Mouse (Mus musculus): ENCODE results near the gene Glis2. TPM values are rescaled to one million over a fixed set of nuclear protein-coding genes. Genes with fewer than 3 reads are reported as not detected.

The Glis2 gene
- polyA plus RNA-seq, 1 experiment: 0.01 TPM

GRCm38 (mm10) chr16:4606431-4607084, 12.0 kb downstream of the Glis2 start:
- no peak for TF ChIP-seq TAL1 (IDR thresholded peaks at IDR 0.05; ENCODE audit: low read length)
- no peak for TF ChIP-seq GATA1 (IDR thresholded peaks at IDR 0.05; ENCODE audit: low read length)
- Histone ChIP-seq H3K4me1 (ENCODE audit: control insufficient read depth) (peaks cover 23% of the 10 kb centered on the region), H3K27me3 (ENCODE audit: control insufficient read depth) (no peaks in the 10 kb centered on the region), H3K4me3 (replicated peaks) (no peak overlapping the region), H3K9me3 (ENCODE audit: control insufficient read depth, low read length) (no peaks in the 10 kb centered on the region), H3K36me3 (ENCODE audit: control insufficient read depth) (peaks cover 5% of the 10 kb centered on the region; the same call in 1 of the 2 replicates)

GRCm38 (mm10) chr16:4607818-4608531, 13.5 kb downstream of the Glis2 start:
- TF ChIP-seq TAL1 (IDR thresholded peaks at IDR 0.05; ENCODE audit: low read length) (no peak), GATA1 (IDR thresholded peaks at IDR 0.05; ENCODE audit: low read length) (no peak)
- Histone ChIP-seq H3K27me3 (ENCODE audit: control insufficient read depth) (no peaks in the 10 kb centered on the region), H3K36me3 (ENCODE audit: control insufficient read depth) (peaks cover 11% of the 10 kb centered on the region; the same call in 1 of the 2 replicates), H3K4me1 (ENCODE audit: control insufficient read depth) (peaks cover 15% of the 10 kb centered on the region), H3K9me3 (ENCODE audit: control insufficient read depth, low read length) (no peaks in the 10 kb centered on the region), H3K4me3 (replicated peaks) (no peak overlapping the region)

- peaks cover 18% of the 10 kb centered on the region for H3K36me3 ChIP-seq (ENCODE audit: control insufficient read depth)
- no peaks in the 10 kb centered on the region for H3K27me3 ChIP-seq (ENCODE audit: control insufficient read depth)
Observed at GRCm38 (mm10) chr16:4608532-4609059, 14.1 kb downstream of the Glis2 start.

GRCm38 (mm10) chr16:4611193-4611592, 16.7 kb downstream of the Glis2 start:
- H3K36me3 ChIP-seq (ENCODE audit: control insufficient read depth): peaks cover 44% of the 10 kb centered on the region
- no peak overlapping the region for H3K4me3 ChIP-seq (replicated peaks)
- no peaks in the 10 kb centered on the region for H3K27me3 ChIP-seq (ENCODE audit: control insufficient read depth)
- H3K9me3 ChIP-seq (ENCODE audit: control insufficient read depth, low read length): no peaks in the 10 kb centered on the region
- TF ChIP-seq GATA1 (IDR thresholded peaks at IDR 0.05; ENCODE audit: low read length) (no peak), TAL1 (IDR thresholded peaks at IDR 0.05; ENCODE audit: low read length) (no peak)
- H3K4me1 ChIP-seq (ENCODE audit: control insufficient read depth): peaks cover 6% of the 10 kb centered on the region

More at GRCm38 (mm10) chr16:4608532-4609059, 14.1 kb downstream of the Glis2 start:
- Histone ChIP-seq H3K9me3 (ENCODE audit: control insufficient read depth, low read length) (no peaks in the 10 kb centered on the region), H3K4me1 (ENCODE audit: control insufficient read depth) (peaks cover 13% of the 10 kb centered on the region), H3K4me3 (replicated peaks) (no peak overlapping the region)
- TF ChIP-seq TAL1 (IDR thresholded peaks at IDR 0.05; ENCODE audit: low read length) (no peak), GATA1 (IDR thresholded peaks at IDR 0.05; ENCODE audit: low read length) (no peak)

GRCm38 (mm10) chr16:4611676-4612075, 17.2 kb downstream of the Glis2 start:
- H3K27me3 ChIP-seq (ENCODE audit: control insufficient read depth): no peaks in the 10 kb centered on the region
- H3K36me3 ChIP-seq (ENCODE audit: control insufficient read depth): peaks cover 48% of the 10 kb centered on the region
- TF ChIP-seq GATA1 (IDR thresholded peaks at IDR 0.05; ENCODE audit: low read length): no peak
- no peak for TF ChIP-seq TAL1 (IDR thresholded peaks at IDR 0.05; ENCODE audit: low read length)
- H3K9me3 ChIP-seq (ENCODE audit: control insufficient read depth, low read length): no peaks in the 10 kb centered on the region
- peaks cover 2% of the 10 kb centered on the region; the same call in 1 of the 2 replicates for H3K4me1 ChIP-seq (ENCODE audit: control insufficient read depth)
- no peak overlapping the region for H3K4me3 ChIP-seq (replicated peaks)

GRCm38 (mm10) chr16:4613736-4614135, 19.2 kb downstream of the Glis2 start:
- Histone ChIP-seq H3K4me3 (replicated peaks) (no peak overlapping the region), H3K27me3 (ENCODE audit: control insufficient read depth) (no peaks in the 10 kb centered on the region), H3K36me3 (ENCODE audit: control insufficient read depth) (peaks cover 69% of the 10 kb centered on the region), H3K4me1 (ENCODE audit: control insufficient read depth) (no peaks in the 10 kb centered on the region), H3K9me3 (ENCODE audit: control insufficient read depth, low read length) (no peaks in the 10 kb centered on the region)
- TF ChIP-seq GATA1 (IDR thresholded peaks at IDR 0.05; ENCODE audit: low read length) (no peak), TAL1 (IDR thresholded peaks at IDR 0.05; ENCODE audit: low read length) (no peak)

GRCm38 (mm10) chr16:4614639-4615038, 20.1 kb downstream of the Glis2 start:
- Histone ChIP-seq H3K9me3 (ENCODE audit: control insufficient read depth, low read length) (no peaks in the 10 kb centered on the region), H3K4me3 (replicated peaks) (no peak overlapping the region), H3K4me1 (ENCODE audit: control insufficient read depth) (no peaks in the 10 kb centered on the region; the same call in 1 of the 2 replicates), H3K27me3 (ENCODE audit: control insufficient read depth) (no peaks in the 10 kb centered on the region), H3K36me3 (ENCODE audit: control insufficient read depth) (peaks cover 73% of the 10 kb centered on the region)
- no peak for TF ChIP-seq GATA1 (IDR thresholded peaks at IDR 0.05; ENCODE audit: low read length)
- TF ChIP-seq TAL1 (IDR thresholded peaks at IDR 0.05; ENCODE audit: low read length): no peak

- Histone ChIP-seq H3K9me3 (ENCODE audit: control insufficient read depth, low read length) (no peaks in the 10 kb centered on the region), H3K27me3 (ENCODE audit: control insufficient read depth) (no peaks in the 10 kb centered on the region), H3K36me3 (ENCODE audit: control insufficient read depth) (peaks cover 78% of the 10 kb centered on the region), H3K4me3 (replicated peaks) (no peak overlapping the region), H3K4me1 (ENCODE audit: control insufficient read depth) (peaks cover 2% of the 10 kb centered on the region)
- TF ChIP-seq TAL1 (IDR thresholded peaks at IDR 0.05; ENCODE audit: low read length) (no peak), GATA1 (IDR thresholded peaks at IDR 0.05; ENCODE audit: low read length) (no peak)
Observed at GRCm38 (mm10) chr16:4615297-4615696, 20.8 kb downstream of the Glis2 start.

GRCm38 (mm10) chr16:4616829-4617228, 22.3 kb downstream of the Glis2 start:
- no peaks in the 10 kb centered on the region for H3K9me3 ChIP-seq (ENCODE audit: control insufficient read depth, low read length)
- no peaks in the 10 kb centered on the region for H3K27me3 ChIP-seq (ENCODE audit: control insufficient read depth)
- peaks cover 8% of the 10 kb centered on the region for H3K4me1 ChIP-seq (ENCODE audit: control insufficient read depth)
- no peak overlapping the region for H3K4me3 ChIP-seq (replicated peaks)
- TF ChIP-seq GATA1 (IDR thresholded peaks at IDR 0.05; ENCODE audit: low read length) (no peak), TAL1 (IDR thresholded peaks at IDR 0.05; ENCODE audit: low read length) (no peak)
- peaks cover 75% of the 10 kb centered on the region for H3K36me3 ChIP-seq (ENCODE audit: control insufficient read depth)
